Mouse (Mus musculus) CD4-positive helper T cell, adult 2 months (primary cell): ENCODE results near the gene Olfr1286.

ENCODE experiments used
- DNase-seq: peaks from one replicate; pipeline ENCODE4 v3.0.0-alpha.2; 2012; ENCODE audit warnings: low read depth, missing footprints, low spot score

Gene Olfr1286

GRCm38 (mm10) chr2:111422931-111423330 lies at the start of gene Olfr1286:
Gene Olfr1286 (minus strand): TSS chr2:111423115.
- DNase-seq = no peak

GRCm38 (mm10) chr2:111448842-111449241 lies 25.9 kb upstream of the Olfr1286 start, which contains the start of gene Olfr1287:
Gene Olfr1287 (plus strand): TSS chr2:111449142.
- no peak for DNase-seq

GRCm38 (mm10) chr2:111375222-111375621 lies 47.7 kb downstream of the Olfr1286 start, which contains the start of gene Olfr1284:
Gene Olfr1284 (plus strand): TSS chr2:111375522.
- no peak for DNase-seq
